Mouse (Mus musculus) intestine, postnatal 0 days (tissue): Measurements from ENCODE around the gene Teddm2. TPM values are rescaled to one million over a fixed set of nuclear protein-coding genes. Genes with fewer than 3 reads are reported as not detected.

ENCODE experiments used
- ATAC-seq: fragments of 200-750 bp; cut with Nextera tagmentation; 2 replicates; pipeline ENCODE4 v1.8.0; 2017; ENCODE audit warnings: mild to moderate bottlenecking, moderate TSS enrichment, moderate library complexity
- H3K27ac ChIP-seq: fragments of 300-500 bp; sonication (generic); 2 replicates; pipeline ENCODE4 v1.5.1; 2014; ENCODE audit warnings: mild to moderate bottlenecking, low read depth, low read length, moderate library complexity
- H3K27me3 ChIP-seq: fragments of 300-500 bp; sonication (generic); replicated peaks from 2 replicates; pipeline ENCODE4 v1.6.1; 2014; ENCODE audit warnings: low read length, mixed read lengths; ENCODE audit not compliant: control insufficient read depth, insufficient read depth
- H3K36me3 ChIP-seq: fragments of 300-500 bp; sonication (generic); 2 replicates; pipeline ENCODE4 v1.6.1; 2014; ENCODE audit warnings: mild to moderate bottlenecking, moderate library complexity; ENCODE audit not compliant: control insufficient read depth, insufficient read depth
- H3K4me1 ChIP-seq: fragments of 300-500 bp; sonication (generic); replicated peaks from 2 replicates; pipeline ENCODE4 v1.6.1; 2014; ENCODE audit warnings: antibody characterized with exemption, low read length, mixed read lengths; ENCODE audit not compliant: control insufficient read depth, insufficient read depth
- H3K4me2 ChIP-seq: fragments of 300-500 bp; sonication (generic); replicated peaks from 2 replicates; pipeline ENCODE4 v1.6.1; 2014; ENCODE audit warnings: low read depth, mild to moderate bottlenecking, moderate library complexity
- H3K4me3 ChIP-seq: fragments of 300-500 bp; sonication (generic); 2 replicates; pipeline ENCODE4 v1.5.1; 2014; ENCODE audit warnings: low read depth, low read length
- H3K9ac ChIP-seq: fragments of 300-500 bp; sonication (generic); 2 replicates; pipeline ENCODE4 v1.6.1; 2014; ENCODE audit warnings: mild to moderate bottlenecking, low read depth, low read length
- H3K9me3 ChIP-seq: fragments of 300-500 bp; sonication (generic); 2 replicates; pipeline ENCODE4 v1.6.1; 2016; ENCODE audit warnings: mixed run types; ENCODE audit not compliant: control insufficient read depth
- CTCF ChIP-seq: sonication (generic); IDR thresholded peaks from 2 replicates; pipeline ENCODE4 v1.5.1; 2016; ENCODE audit warnings: low read depth, mild to moderate bottlenecking, control low read depth, antibody characterized with exemption, moderate library complexity
- WGBS: fragments of 180-500 bp; shearing (Covaris S2); extraction: QIAGEN DNeasy Blood & Tissue Kit; methylation state at CpG from one replicate; pipeline ENCODE4 v1.1.7; 2014; 5-methylcytosine and 5-hydroxymethylcytosine counted together
- polyA plus RNA-seq: library from polyadenylated mRNA; unstranded; fragments of >200 nt; fragmentation: Nextera tagmentation; extraction: Ambion mirVana; gene quantifications from 2 replicates; pipeline ENCODE4 v1.2.1, GENCODE M21; 2015

Gene Teddm2
- polyA plus RNA-seq, 1 experiment from 2014 or later = 0.27 TPM

DNA sequence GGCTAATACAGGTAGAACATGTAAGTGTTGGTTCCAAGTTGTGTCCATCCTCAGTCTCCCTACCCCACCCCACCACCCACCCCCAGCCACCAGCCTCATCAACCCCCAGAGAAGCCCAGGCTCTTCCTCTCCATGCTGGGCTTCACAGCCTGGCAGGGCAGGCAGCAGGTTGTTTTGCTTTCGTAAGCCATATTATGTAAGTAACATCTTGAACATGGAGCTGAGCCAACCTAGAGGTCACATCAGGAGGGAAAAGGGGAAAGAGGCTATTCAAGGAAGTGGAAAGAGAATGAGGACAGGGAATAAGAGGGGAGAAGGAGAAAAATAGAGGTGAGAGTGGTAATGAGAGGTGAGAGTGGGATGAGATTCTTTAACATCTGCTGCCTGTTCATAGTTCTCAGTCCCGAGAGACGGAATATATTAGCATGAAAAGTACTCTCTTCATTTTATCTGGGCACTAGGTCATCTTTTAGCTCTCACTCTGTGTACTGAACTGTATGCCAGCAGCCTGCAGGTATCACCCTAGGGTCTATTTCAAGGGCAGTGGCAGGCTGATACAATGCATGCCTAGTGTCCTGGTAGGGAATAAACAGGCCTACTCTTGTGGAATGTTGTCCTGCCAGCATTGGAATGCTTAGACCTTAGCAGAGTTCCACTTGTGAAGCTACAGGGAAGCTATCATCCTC, 18.6 kb upstream of the Teddm2 start:
- no peak overlapping the region for H3K4me2 ChIP-seq
- ATAC-seq = no peak
- 85% methylated on average over 3 of the region's 3 CpGs for WGBS
- TF ChIP-seq CTCF = no peak
- no peak overlapping the region for H3K27ac ChIP-seq
- H3K36me3 ChIP-seq = no peaks in the 10 kb centered on the region
- no peaks in the 10 kb centered on the region for H3K4me1 ChIP-seq
- H3K9ac ChIP-seq = no peak overlapping the region
- no peaks in the 10 kb centered on the region for H3K9me3 ChIP-seq
- no peak overlapping the region for H3K4me3 ChIP-seq
- no peaks in the 10 kb centered on the region for H3K27me3 ChIP-seq

DNA sequence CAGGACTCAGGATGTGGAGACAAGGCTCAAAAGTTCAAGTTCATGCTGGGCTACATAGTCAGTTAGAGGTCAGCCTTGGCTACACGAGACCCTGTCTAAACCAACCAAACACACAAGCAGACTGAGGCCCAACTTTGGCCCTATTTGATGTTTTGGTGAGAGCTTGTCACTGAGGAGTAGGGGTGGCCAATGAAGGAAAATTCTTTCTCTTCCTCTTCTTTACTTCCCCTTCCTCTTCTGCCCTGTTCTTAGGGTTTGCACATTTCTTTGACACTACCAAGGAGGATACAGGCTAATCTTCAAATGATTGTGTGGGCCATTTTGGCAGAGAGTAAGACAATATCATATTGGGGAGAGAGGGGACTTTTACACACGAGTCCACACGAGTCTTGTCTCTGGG, 13.8 kb upstream of the Teddm2 start:
- H3K9ac ChIP-seq = no peak overlapping the region
- no peak overlapping the region for H3K27ac ChIP-seq
- no peak for ATAC-seq
- TF ChIP-seq CTCF = no peak
- WGBS = 77% methylated on average over 3 of the region's 3 CpGs
- H3K4me3 ChIP-seq = no peak overlapping the region
- H3K36me3 ChIP-seq = peaks cover 10% of the 10 kb centered on the region; the same call in 1 of the 2 replicates
- H3K27me3 ChIP-seq = no peaks in the 10 kb centered on the region
- H3K9me3 ChIP-seq = no peaks in the 10 kb centered on the region
- no peak overlapping the region for H3K4me2 ChIP-seq
- no peaks in the 10 kb centered on the region for H3K4me1 ChIP-seq

DNA sequence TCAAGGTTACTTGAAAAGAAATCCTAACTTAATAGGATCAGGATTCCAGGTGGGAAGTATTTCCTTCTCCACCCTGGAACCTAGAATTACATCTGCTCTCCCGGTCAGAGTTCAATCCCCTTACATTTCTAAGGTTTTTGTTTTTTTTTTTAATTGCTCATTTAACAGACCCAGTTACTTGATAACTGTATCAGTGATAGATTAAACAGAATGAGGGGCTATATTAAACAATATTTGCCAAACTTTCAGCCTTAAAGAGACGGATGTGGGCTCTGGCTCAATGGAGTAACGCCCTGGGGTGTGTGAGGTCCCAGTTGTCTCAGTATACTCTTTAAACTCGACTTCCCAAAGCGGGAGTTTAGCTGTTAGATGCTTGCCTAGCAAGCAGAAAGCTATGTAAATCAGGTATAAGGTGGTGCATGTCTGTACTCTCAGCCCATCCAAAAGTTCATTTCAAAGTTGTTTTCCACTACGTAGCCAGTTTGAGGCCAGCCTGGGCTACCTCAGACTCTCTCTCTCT, 11.3 kb upstream of the Teddm2 start:
- TF ChIP-seq CTCF = no peak
- ATAC-seq = no peak
- H3K9me3 ChIP-seq = no peaks in the 10 kb centered on the region
- H3K9ac ChIP-seq = no peak overlapping the region
- no peak overlapping the region for H3K27ac ChIP-seq
- no peak overlapping the region for H3K4me2 ChIP-seq
- H3K27me3 ChIP-seq = no peaks in the 10 kb centered on the region
- 57% methylated on average over 6 of the region's 6 CpGs for WGBS
- H3K36me3 ChIP-seq = peaks cover 34% of the 10 kb centered on the region
- H3K4me1 ChIP-seq = no peaks in the 10 kb centered on the region
- H3K4me3 ChIP-seq = no peak overlapping the region

DNA sequence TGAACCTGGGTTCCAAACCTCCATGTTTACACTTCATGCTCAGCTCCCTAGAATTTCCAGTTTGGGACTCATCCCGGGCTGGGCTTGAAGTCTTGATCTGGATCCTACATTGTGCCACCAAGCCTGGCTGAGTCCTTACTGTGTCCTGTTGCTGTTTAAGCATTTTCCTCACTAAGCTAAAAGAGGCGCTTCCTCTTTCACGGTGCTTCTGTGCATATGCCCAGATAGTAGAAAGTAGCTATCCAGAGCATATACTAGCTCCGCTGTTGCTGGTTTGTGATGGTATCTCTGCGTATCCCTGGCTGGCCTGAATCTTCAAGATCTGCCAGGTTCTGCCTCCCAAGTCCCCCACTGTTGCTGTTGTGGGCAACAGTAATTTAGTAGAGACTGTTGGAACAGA, 10.4 kb upstream of the Teddm2 start:
- WGBS = 82% methylated on average over 5 of the region's 5 CpGs
- H3K27ac ChIP-seq = no peak overlapping the region

DNA sequence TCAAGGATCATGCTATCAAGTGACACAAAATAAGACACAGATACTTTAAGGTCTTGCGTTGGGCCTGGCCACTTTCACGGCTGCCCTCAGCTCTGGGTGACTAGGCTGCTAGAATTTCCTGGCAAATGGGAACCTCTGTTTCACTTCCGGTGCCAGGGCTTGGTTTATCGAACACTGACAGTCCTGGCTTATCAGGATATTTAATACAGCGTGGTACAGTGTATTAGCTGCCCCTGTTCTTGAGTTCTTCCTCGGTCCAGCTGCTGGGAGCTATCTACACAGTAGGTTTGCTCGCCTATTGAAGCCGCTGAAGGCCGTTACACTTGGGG, 9.9 kb upstream of the Teddm2 start:
- H3K4me1 ChIP-seq = no peaks in the 10 kb centered on the region
- no peak overlapping the region for H3K9ac ChIP-seq
- no peak for TF ChIP-seq CTCF
- no peaks in the 10 kb centered on the region for H3K27me3 ChIP-seq
- peaks cover 47% of the 10 kb centered on the region for H3K36me3 ChIP-seq
- H3K27ac ChIP-seq = no peak overlapping the region
- 87% methylated on average over 9 of the region's 9 CpGs for WGBS
- ATAC-seq = no peak
- no peaks in the 10 kb centered on the region for H3K9me3 ChIP-seq
- no peak overlapping the region for H3K4me3 ChIP-seq
- H3K4me2 ChIP-seq = no peak overlapping the region

More for the DNA sequence above, 10.4 kb upstream of the Teddm2 start:
- no peak for TF ChIP-seq CTCF
- peaks cover 43% of the 10 kb centered on the region for H3K36me3 ChIP-seq
- no peak overlapping the region for H3K4me2 ChIP-seq
- ATAC-seq = no peak
- H3K27me3 ChIP-seq = no peaks in the 10 kb centered on the region
- H3K9me3 ChIP-seq = no peaks in the 10 kb centered on the region
- no peaks in the 10 kb centered on the region for H3K4me1 ChIP-seq
- H3K9ac ChIP-seq = no peak overlapping the region
- no peak overlapping the region for H3K4me3 ChIP-seq

DNA sequence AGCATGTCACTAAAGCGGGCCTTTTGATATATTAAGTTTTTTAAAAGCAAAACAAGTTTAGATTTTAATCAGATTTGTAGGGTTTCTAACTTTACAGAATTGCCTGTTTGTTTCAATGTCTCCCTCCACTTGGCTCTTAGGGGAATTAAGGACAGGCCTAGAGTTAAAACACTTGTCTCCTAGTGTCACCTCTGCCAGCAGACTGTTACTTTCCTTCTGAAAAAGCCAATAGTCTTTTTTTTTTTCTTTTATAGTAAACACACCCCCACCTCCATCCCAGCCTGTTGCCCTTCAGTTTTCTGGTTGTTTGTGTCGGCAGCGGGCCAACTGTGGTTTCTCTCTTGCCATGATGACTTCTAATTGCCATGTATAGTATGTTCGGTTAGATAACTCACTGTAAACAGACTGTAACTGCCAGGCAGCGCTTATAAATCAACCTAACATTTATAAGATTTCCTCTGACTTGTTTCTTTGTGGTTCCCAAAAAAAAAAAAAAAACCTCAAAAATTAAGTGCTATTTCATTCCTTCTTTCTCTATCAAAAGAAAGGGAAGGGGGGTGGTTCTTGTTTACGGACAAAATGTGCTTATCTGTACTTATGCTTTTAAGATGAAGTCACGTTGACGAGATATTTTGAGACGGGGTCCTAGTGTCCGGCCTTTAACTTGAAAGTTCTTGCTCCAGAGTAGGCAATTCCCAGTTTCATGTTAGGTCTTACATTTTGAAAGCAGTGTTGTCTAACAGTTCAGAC, 9.4 kb upstream of the Teddm2 start:
- no peak for ATAC-seq
- TF ChIP-seq CTCF = no peak
- Histone ChIP-seq H3K9ac (no peak overlapping the region), H3K4me1 (no peaks in the 10 kb centered on the region), H3K4me3 (no peak overlapping the region), H3K36me3 (peaks cover 52% of the 10 kb centered on the region), H3K27me3 (no peaks in the 10 kb centered on the region), H3K9me3 (no peaks in the 10 kb centered on the region), H3K4me2 (no peak overlapping the region), H3K27ac (no peak overlapping the region; the same call in 1 of the 2 replicates)
- 75% methylated on average over 10 of the region's 10 CpGs for WGBS
